Mouse (Mus musculus) hindlimb bud, embryonic 11.5 days (tissue): ENCODE measurements around the gene Grm6.

Experiments used
- DNase-seq: peaks from one replicate; pipeline ENCODE4 v3.0.0-alpha.2; 2012; ENCODE audit warnings: low read depth, low spot score; ENCODE audit errors: extremely low spot score

Gene Grm6

DNA sequence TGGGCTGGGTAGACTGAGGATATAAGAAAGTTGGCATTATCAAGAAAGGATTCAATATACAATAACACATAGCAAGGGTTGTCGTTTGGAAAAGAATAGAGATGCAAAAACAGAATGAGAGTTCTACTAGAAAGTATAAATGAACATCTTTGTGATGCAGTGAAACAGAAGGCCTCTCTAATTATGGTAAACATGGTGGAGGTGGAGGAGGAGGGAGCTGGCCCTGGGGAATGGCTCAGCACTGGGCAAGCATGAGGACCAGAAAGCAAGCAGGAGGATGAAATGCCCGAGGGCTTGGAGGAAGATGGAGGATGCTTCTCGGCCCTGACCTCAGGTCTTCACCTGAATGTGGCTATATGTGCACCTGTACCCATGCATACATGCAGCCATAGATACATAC, 64.0 kb downstream of the Grm6 start:
- DNase-seq: no peak
